Mouse (Mus musculus) cerebellum, adult 2 months (tissue): ENCODE results near the gene Tmeff1.

Source experiments
- CTCF ChIP-seq: fragments of 200-500 bp; IDR thresholded peaks from 2 replicates; pipeline ENCODE4 v1.5.1; 2011; ENCODE audit warnings: low read depth, mild to moderate bottlenecking, control low read depth, low read length, moderate library complexity, borderline replicate concordance; ENCODE audit not compliant: insufficient read depth
- POLR2A ChIP-seq: fragments of 200-500 bp; IDR thresholded peaks from 2 replicates; pipeline ENCODE4 v1.6.1; 2011; ENCODE audit warnings: low read length, control low read depth, borderline replicate concordance; ENCODE audit not compliant: insufficient read depth

DNA sequence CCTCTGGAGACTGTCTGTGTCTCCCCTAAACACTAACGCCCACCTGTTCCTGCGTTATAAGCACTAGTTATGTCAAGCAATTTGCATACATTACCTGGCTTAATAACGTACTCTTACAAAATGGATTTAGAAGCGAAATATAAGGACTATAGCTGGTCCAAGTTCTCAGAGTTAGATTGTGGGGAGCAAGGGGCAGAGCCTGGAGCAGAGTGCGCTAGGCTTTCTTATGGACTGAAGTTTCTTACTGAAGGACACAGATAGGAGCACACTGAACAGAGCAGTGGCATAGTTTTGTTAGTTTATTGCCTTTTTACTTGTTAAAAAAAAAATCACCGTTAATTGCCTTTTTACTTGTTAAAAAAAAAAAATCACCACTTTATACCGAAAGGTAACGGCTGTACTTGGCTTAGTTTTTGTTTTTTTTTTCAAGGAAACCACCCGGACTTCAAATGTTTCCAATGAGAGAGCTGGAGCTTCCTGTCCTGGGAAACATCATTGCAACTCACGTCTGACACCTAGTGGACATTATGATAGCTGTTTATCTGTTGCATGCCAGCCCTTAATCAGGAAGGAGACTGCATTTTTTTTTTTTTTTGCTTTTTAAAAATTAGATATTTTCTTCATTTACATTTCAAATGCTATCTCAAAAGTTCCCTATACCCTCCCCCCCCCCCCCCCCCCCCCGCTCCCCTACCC, 95.8 kb downstream of the Tmeff1 start:
- TF ChIP-seq CTCF (peak; percentile 49; the same call in 1 of the 2 replicates), POLR2A (no peak)
